Mouse (Mus musculus) layer of hippocampus, postnatal 14 days (tissue): ENCODE data around the gene Vmn2r53. TPM values are rescaled to one million over a fixed set of nuclear protein-coding genes. Genes with fewer than 3 reads are reported as not detected.
"Not testable (repeated sequence)": the region's sequence is repeated elsewhere in the genome, so short reads cannot be mapped to it uniquely, and the experiment has no call there.

Source experiments
- DNase-seq, 2 experiments: peaks; one replicate each; pipeline ENCODE4 v3.0.0; 2021 to 2022; ENCODE audit warnings: low spot score in 2 of 2, mixed read lengths in 1 of 2
- long read RNA-seq, 2 experiments: library from polyadenylated mRNA; stranded (forward); transcript quantifications; one replicate each; pipeline ENCODE4 v2.0.0; 2021
- total RNA-seq, 2 experiments: library from RNA; stranded (reverse); gene quantifications; 2 replicates each; pipeline ENCODE4 v1.2.3; 2021

Vmn2r53 gene
- total RNA-seq: under 1 TPM; 0.05 TPM
- long read RNA-seq, experiment 1: 0 reads
- long read RNA-seq, experiment 2: 0 reads

DNA sequence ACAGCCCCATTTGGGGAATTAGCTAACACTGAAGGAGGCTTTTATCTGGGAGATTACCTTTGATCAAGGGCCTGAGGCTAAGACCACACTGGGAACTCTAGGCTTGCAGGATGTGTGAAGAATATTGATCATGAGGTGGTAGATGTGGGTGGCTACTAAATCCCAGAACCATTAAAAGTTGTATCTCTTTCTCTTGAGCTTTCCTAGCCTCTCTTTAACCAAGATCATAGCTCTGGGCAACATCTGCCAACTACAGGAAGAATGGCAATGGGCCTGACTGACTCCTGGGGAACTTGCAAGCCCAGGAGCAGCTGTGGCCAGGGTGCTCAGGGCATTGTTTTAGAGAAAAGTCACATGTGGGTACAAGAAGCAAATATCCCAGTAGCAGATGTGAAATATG is at the start of gene Vmn2r53:
Gene Vmn2r53 (minus strand): TSS at position 101 of the 400 bp plus-strand sequence.
- no peak for DNase-seq

- not testable (repeated sequence) for DNase-seq
These were observed 31.6 kb upstream of the Vmn2r53 start, which contains the start of gene Vmn2r54 for GRCm38 (mm10) chr7:12640219-12640618. Vmn2r54 (minus strand) TSS chr7:12640319.

Other genes with a start within 250 kb of the Vmn2r53 start
- gene Vmn1r84, start 239.5 kb downstream of the Vmn2r53 start, total RNA-seq: not detected
- gene Zfp551, start 186.0 kb downstream of the Vmn2r53 start, total RNA-seq: 1 to 10 TPM; 7.6 TPM
- gene Zfp606, start 130.5 kb downstream of the Vmn2r53 start, total RNA-seq: 10 to 100 TPM; 12.6 to 14.3 TPM
- not detected for gene 2900092C05Rik, start 96.3 kb downstream of the Vmn2r53 start, total RNA-seq
- not detected for gene Vmn2r54, start 31.5 kb upstream of the Vmn2r53 start, total RNA-seq
- not detected for gene Vmn2r55, start 76.2 kb upstream of the Vmn2r53 start, total RNA-seq
- gene Vmn2r56, start 126.2 kb upstream of the Vmn2r53 start, total RNA-seq: not detected
- 10 to 100 TPM; 16.8 to 21.9 TPM for gene Zscan18, start 194.8 kb upstream of the Vmn2r53 start, total RNA-seq
- 10 to 100 TPM; 19.5 to 20.2 TPM for gene Zfp329, start 210.1 kb upstream of the Vmn2r53 start, total RNA-seq
- gene Zfp110, start 226.0 kb upstream of the Vmn2r53 start, total RNA-seq: 10 to 100 TPM; 16.1 to 16.8 TPM